Mouse (Mus musculus): ENCODE measurements at regions not wholly inside any gene's neighbourhood (a gene's known extent, or its start where the extent isn't known, plus 50 kb on each side); places are given as distances from the start of the nearest gene placed in this dataset.

DNA sequence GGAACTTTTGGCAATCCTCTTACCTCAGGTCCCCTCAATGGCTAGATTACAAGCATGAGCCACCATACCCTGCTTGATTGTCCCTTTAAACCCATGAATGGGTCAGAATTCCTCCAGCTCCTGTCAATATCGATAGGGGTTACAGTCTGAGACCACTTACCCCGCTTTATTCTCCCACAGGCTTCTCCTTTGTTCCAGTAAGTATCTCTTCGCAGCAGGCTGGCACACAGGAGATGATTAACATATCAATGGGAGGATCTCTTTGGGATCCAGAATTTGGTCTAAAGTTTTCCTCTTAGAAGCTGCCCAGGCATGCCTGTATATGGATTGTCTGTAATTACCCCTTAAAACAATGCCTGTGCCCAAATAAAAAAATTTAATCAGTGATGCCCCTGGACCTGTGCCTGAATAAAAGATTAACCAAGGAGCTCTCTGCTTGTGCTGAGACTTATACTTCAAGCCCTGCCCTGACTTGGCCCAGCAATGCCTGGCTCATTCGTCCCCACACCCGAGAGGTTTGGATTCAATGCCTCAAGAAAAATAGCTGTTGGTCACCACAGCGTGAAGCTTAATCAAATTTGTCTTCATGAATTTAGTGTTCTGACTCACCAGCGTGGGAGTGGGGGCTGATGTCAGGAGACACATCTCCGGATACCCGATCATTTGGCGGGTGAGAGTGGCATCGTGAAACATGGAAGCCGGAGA, 97.9 kb upstream of the Zfp217 start:
- no peak overlapping the region for H3K4me3 ChIP-seq (ENCODE audit: insufficient read depth, low read depth, low read length)
- no peak overlapping the region for H3K27ac ChIP-seq (replicated peaks; ENCODE audit: low read depth, low read length)

DNA sequence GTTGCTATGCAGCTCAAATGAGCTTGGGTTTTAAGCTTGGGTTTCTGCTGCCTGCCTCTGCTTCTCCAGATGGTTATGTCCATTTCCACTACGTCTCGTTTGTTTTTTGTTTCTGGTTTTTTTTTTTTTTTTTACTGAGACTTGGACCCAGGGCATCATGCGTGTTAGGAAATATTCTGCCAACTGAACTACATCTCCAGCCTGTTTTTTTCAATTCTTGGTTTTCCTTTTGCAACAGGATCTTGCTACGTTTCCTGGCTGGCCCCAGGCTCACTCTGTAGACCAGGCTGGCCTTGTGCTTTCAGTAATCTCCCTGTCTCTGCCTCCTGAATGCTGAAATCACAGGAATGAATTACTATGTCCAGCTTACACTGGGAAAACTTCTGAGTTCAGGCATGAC, 96.2 kb upstream of the Zfp217 start:
- Histone ChIP-seq H3K4me3 (ENCODE audit: insufficient read depth, low read depth, low read length) (no peak overlapping the region), H3K4me1 (ENCODE audit: control insufficient read depth, insufficient read depth, insufficient read length, low read length) (peaks cover 2% of the 10 kb centered on the region), H3K27ac (replicated peaks; ENCODE audit: low read depth, low read length) (no peak overlapping the region)

More for the DNA sequence above, 97.9 kb upstream of the Zfp217 start:
- H3K4me1 ChIP-seq (ENCODE audit: control insufficient read depth, insufficient read depth, insufficient read length, low read length) = no peaks in the 10 kb centered on the region; the same call in none of the 2 replicates

DNA sequence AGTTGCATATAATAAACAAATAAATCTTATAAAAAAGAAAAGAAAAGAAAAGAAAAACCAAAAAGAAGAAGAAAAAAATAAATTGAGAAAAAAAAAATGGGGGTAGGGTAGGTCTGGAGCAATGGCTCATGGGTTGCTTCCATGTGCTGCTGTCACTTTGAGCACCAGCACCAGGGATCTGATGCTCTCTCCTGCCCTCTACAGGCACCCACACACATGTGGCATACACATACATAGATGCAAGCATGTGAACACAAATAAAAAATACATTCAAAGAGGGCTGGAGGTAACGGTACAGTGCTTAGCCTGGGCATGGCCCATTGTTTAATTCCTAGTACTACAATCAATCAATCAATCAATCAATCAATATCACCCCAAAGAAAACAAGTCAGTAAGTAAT, 90.1 kb upstream of the Zfp217 start:
- Histone ChIP-seq H3K27ac (replicated peaks; ENCODE audit: low read depth, low read length) (no peak overlapping the region), H3K4me3 (ENCODE audit: insufficient read depth, low read depth, low read length) (no peak overlapping the region), H3K4me1 (ENCODE audit: control insufficient read depth, insufficient read depth, insufficient read length, low read length) (0 out of 2 replicates have a peak, but pooled peaks cover 2% of the 10 kb centered on the region)

DNA sequence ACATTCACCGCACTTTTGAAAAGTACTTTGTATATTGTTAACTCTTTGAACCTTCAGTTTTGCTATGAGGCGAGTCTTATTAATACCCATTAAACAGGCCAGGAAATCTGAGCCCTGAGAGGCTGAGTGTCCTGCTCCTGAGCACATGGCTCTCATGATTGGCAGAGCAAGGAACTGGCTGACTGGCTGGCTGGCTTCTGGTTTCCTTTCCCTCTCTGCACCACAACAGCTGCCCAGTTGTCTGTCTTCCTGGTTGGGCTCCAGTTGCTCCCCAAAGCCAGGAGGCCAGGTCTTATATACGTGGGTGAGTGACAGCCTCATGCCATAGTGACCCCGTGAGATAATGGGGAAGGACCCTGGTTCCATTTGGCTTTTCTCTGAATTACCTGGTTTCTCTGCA, 85.5 kb upstream of the Zfp217 start:
- H3K4me3 ChIP-seq (ENCODE audit: insufficient read depth, low read depth, low read length) = no peak overlapping the region
- H3K4me1 ChIP-seq (ENCODE audit: control insufficient read depth, insufficient read depth, insufficient read length, low read length) = no peaks in the 10 kb centered on the region
- no peak overlapping the region for H3K27ac ChIP-seq (replicated peaks; ENCODE audit: low read depth, low read length)

DNA sequence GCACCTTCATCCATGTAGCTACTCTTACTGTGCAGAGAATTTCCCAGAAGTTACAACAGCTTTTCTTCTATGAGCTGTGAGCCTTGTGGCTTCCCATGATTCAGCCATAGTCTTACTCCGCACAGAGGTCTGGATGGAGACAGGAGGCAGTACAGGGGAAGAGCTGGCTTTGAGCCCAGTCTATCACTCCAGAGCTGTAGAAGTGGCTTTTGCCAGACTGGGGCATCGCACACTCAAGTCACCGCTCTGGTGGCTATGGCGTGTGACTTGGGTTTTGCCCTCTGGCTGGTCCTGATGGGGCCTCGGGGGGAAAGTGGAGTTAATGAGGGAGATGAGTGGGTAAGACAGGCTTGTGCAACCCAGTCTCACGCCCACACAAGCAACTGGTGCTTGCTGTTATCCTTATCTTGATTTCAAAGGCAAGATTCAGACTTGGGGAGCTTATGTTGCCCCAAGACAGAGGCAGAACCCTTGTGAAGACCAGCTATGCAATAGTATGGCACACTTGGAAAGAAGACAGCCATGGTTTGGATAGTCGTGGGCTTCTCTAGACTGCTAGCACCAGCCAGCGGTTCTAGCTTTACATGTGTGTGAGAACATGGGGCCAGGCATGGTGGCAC, 81.7 kb upstream of the Zfp217 start:
- no peak overlapping the region for H3K27ac ChIP-seq (replicated peaks; ENCODE audit: low read depth, low read length)
- H3K4me1 ChIP-seq (ENCODE audit: control insufficient read depth, insufficient read depth, insufficient read length, low read length) = no peaks in the 10 kb centered on the region
- H3K4me3 ChIP-seq (ENCODE audit: insufficient read depth, low read depth, low read length) = no peak overlapping the region

DNA sequence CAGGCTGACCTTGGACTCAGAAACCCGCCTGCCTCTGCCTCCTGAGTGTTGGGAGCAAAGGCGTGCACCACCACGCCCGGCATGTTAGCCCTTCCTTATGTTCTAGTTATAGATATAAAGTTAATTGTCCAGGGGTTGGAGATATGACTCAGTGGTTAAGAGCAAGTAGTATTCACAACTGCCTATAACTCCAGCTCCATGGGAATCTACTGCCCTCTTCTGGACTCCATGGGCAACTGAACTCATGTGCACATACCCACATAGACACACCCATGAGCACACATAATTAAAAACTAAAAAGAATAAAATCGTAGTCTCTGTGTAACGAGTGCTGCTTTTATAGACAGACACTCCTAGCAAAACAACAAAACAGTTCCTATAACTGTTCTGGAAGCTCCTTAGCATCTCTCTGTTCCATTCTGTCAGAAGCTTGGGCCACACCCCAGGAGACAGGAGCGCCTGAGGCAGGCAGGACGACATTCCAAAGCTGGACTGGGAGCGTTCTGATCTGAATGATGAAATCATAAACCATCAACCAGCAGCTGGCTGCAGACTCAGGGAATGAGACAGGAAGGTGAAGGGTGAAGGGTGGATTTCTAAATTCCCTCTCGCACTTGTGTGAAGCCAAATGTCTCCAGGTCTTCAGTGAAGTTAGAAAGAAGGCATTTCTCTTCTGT, 80.6 kb upstream of the Zfp217 start:
- no peak overlapping the region for H3K4me3 ChIP-seq (ENCODE audit: insufficient read depth, low read depth, low read length)
- H3K27ac ChIP-seq (replicated peaks; ENCODE audit: low read depth, low read length) = 0 out of 2 replicates have a peak overlapping the region, but pooled peaks have one; percentile 2
- H3K4me1 ChIP-seq (ENCODE audit: control insufficient read depth, insufficient read depth, insufficient read length, low read length) = no peaks in the 10 kb centered on the region

DNA sequence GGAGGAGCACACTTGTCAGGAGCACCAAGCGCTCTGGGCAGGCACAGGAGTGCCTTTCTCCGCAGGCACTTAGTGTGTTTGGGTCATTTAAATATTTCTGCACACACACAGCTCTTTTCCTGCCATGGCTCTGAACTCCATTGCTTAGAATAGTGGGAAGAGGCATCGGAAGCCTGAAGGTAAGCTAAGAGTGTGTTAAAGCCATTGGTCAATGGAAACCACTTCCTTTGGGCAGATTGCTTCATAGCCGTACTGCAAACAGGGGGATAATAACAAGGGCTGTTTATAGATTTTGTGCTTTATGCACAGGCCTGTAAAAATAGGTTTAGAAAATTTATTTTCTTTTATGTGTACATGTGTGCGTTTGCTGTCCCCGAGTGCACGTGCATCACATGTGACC, 76.0 kb upstream of the Zfp217 start:
- no peak overlapping the region for H3K4me3 ChIP-seq (ENCODE audit: insufficient read depth, low read depth, low read length)
- H3K27ac ChIP-seq (replicated peaks; ENCODE audit: low read depth, low read length) = no peak overlapping the region
- peaks cover 13% of the 10 kb centered on the region; the same call in 1 of the 2 replicates for H3K4me1 ChIP-seq (ENCODE audit: control insufficient read depth, insufficient read depth, insufficient read length, low read length)

DNA sequence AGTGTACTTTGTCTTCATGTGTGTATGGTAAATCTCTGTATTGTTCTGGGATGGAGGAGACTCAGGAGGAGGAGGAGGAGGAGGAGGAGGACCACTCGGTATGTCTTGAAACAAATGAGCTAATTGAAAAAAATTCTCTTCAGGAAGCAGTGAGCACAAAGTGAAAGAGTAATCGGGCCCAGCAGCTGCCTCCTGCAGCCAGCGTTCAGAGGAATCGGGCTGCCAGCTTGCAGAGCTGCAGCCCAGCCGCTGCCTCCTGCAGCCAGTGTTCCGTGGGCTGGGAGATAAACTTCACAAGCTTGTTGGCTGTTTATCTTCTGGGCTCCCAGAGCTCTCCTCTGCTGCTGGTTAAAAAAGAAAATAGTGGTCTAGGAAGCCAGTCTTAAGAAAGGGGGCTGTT, 74.9 kb upstream of the Zfp217 start:
- H3K4me1 ChIP-seq (ENCODE audit: control insufficient read depth, insufficient read depth, insufficient read length, low read length) = peaks cover 20% of the 10 kb centered on the region
- H3K4me3 ChIP-seq (ENCODE audit: insufficient read depth, low read depth, low read length) = no peak overlapping the region
- H3K27ac ChIP-seq (replicated peaks; ENCODE audit: low read depth, low read length) = no peak overlapping the region

DNA sequence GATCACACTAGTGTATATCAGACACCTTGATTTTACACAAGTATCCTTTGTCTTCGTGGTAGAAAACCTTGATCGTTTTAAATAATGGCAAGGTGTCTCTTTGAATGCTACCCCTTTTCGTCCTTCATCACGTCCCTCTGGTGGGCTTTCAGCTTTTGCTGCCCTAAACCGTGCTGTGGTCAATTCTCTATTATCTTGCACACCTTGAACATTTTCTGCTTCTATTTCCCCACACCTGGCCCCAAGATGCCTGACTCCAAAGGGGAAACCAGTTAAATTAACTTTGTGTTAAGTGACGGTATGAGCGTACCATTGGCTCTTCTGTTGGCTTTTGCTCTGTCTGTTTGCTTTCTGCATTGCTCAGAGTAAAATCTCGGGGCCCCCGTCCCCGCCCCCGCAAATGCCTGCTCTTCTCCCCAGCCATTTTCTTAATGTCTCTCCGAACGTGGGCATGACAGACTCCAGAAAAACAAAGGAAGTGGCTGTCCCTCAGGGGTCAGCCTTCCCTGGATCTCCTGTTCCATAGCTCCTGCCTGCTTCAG, 74.2 kb upstream of the Zfp217 start:
- peak overlapping the region; percentile 24; the same call in 1 of the 2 replicates for H3K27ac ChIP-seq (replicated peaks; ENCODE audit: low read depth, low read length)
- no peak overlapping the region for H3K4me3 ChIP-seq (ENCODE audit: insufficient read depth, low read depth, low read length)
- H3K4me1 ChIP-seq (ENCODE audit: control insufficient read depth, insufficient read depth, insufficient read length, low read length) = peaks cover 20% of the 10 kb centered on the region

DNA sequence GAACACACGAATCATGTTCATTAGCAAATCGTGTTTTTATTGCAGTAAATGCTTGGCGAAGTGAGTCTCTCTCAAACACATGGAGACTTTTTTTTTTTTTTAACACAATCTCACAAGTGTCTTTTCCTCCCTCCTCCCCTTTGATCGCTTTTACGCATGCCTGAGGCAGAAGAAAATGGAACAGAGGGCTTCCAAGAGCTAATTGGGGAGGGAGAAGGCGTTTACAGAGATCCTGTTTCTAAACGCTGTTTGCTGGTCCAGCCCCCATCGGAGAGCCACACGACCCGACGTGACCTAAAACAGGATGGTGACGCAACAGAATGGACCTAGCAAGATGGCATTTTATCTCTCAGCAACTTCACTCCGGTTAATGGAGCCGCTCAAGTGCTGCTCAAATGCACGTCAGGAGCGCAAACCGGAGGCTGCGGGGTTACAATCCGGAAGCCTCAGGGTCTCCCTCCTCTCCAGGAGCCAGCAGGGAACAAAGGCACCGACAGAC, 73.0 kb upstream of the Zfp217 start:
- Histone ChIP-seq H3K4me1 (ENCODE audit: control insufficient read depth, insufficient read depth, insufficient read length, low read length) (peaks cover 20% of the 10 kb centered on the region), H3K4me3 (ENCODE audit: insufficient read depth, low read depth, low read length) (peak overlapping the region; percentile 47), H3K27ac (replicated peaks; ENCODE audit: low read depth, low read length) (peak overlapping the region; percentile 77)

DNA sequence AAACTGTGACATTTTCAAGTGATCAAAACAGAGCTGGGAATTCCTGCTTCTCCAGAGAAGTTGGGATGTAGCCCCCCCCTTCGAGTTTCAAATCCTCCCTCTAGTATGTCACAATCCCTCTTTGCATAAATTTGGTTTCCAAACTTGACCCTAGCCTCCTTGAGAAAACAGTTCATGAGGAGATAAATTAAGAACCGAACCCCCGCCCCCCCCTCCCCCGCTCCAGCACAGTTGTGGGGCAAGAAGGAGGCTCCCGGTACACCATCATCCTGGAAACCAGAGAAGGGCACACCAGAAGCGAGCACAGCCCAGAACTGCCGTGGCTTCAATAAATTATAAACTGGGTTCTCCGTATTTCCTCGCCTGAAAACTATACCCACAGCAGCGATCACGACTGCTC, 72.5 kb upstream of the Zfp217 start:
- peaks cover 20% of the 10 kb centered on the region for H3K4me1 ChIP-seq (ENCODE audit: control insufficient read depth, insufficient read depth, insufficient read length, low read length)
- peak overlapping the region; percentile 77 for H3K27ac ChIP-seq (replicated peaks; ENCODE audit: low read depth, low read length)
- peak overlapping the region; percentile 47 for H3K4me3 ChIP-seq (ENCODE audit: insufficient read depth, low read depth, low read length)

DNA sequence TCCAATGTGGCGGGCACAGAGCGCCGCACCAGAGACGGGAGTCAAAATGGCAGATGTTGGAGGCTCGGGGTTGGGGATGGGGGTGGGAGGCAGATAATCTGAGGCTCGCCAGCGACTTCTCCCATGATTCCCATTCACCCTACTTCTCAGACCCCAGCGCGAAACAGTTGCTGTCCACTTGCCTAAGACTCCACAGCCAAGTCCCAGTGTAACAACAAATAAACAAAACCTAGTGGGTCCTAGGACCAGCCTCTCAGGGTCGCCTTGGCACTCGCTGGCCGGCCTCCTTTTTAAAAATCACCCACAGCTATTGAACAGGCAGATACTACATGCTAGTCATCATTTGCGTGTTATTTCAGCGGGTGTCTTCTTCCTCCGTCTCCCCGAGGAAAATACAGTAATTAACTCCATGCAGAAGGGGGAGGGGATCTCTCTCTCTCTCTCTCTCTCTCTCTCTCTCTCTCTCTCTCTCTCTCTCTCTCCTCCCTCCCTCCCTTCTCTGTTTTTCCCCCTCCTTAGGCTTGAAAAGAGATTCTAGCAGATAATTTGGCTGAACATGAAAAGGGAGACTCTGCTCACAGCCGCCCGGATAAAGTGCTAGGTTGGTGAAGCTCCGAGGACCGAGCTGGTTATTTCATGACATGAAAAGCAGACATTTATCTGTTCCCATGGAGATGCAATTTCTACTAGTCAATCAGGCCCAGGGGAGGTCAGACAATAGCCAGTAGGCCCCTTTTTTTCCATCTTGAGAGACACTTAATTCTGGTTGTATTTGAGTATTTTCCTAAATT, 71.9 kb upstream of the Zfp217 start:
- H3K4me1 ChIP-seq (ENCODE audit: control insufficient read depth, insufficient read depth, insufficient read length, low read length) = peaks cover 20% of the 10 kb centered on the region
- H3K27ac ChIP-seq (replicated peaks; ENCODE audit: low read depth, low read length) = peak overlapping the region; percentile 77

DNA sequence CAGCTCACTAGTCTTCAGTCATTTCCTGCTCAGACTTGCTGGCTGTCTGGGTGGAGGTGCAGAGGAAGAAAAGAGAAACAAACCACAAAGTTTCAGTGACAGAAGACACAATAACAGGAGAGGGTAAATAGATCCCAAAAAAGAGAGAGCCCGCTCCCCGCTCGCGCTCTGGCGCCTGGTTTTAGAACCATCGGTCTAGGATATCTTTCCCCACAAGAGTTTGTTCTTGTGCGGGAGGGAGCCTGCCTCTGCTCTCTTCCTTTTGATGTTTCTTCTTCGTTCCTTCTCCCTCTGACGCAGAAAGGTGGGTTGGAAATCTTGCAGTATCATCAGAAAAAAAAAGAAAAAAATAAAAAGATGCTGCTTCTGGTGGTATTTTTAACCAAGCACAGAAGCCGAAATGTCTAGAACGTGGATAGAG, 71.3 kb upstream of the Zfp217 start:
- H3K27ac ChIP-seq (replicated peaks; ENCODE audit: low read depth, low read length) = peak overlapping the region; percentile 66
- H3K4me1 ChIP-seq (ENCODE audit: control insufficient read depth, insufficient read depth, insufficient read length, low read length) = peaks cover 20% of the 10 kb centered on the region
- H3K4me3 ChIP-seq (ENCODE audit: insufficient read depth, low read depth, low read length) = peak overlapping the region; percentile 41

More for the DNA sequence above, 71.9 kb upstream of the Zfp217 start:
- peak overlapping the region; percentile 41 for H3K4me3 ChIP-seq (ENCODE audit: insufficient read depth, low read depth, low read length)

DNA sequence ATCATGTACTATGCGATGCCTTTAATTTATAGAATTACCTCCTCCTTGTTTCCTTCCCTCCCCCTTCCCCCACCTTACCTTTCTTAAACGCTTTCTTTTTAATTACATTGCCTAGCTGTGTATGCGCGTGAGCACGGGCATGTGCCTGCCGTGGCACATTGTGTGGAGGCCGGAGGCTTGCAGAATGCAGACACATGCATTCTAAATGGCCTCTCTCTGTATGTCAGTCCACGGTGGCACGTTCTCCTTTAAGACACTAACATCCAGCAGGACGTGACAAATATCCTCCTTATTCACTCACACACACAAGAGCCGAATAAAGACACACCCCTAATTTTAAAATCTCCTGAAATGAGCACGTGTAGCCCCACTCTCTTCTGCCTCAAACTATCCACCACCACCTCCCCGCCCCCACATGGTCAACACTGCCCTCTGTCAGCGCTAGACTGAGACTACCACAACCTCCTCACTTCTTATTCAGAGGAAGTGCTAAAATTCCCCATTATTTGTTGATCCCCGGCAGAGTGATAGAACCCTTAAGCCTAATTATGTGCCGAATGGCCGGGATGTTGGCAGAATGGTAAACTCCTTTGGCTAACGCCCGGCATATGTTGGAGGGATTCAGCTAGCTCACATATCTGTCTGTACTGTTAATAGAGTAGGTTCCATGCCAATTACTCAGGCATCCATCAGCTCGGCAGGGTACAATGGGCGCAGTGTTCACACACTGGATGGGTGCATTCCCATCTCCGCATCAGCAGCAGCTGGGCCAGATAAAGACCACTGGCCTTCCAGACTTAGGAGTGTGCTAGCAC, 70.5 kb upstream of the Zfp217 start:
- peaks cover 20% of the 10 kb centered on the region for H3K4me1 ChIP-seq (ENCODE audit: control insufficient read depth, insufficient read depth, insufficient read length, low read length)
- H3K4me3 ChIP-seq (ENCODE audit: insufficient read depth, low read depth, low read length) = peak overlapping the region; percentile 34; the same call in 1 of the 2 replicates
- H3K27ac ChIP-seq (replicated peaks; ENCODE audit: low read depth, low read length) = peak overlapping the region; percentile 56
